Comparison of ENCODE assay signal across 8 mouse cellular contexts in the genomic region with DNA sequence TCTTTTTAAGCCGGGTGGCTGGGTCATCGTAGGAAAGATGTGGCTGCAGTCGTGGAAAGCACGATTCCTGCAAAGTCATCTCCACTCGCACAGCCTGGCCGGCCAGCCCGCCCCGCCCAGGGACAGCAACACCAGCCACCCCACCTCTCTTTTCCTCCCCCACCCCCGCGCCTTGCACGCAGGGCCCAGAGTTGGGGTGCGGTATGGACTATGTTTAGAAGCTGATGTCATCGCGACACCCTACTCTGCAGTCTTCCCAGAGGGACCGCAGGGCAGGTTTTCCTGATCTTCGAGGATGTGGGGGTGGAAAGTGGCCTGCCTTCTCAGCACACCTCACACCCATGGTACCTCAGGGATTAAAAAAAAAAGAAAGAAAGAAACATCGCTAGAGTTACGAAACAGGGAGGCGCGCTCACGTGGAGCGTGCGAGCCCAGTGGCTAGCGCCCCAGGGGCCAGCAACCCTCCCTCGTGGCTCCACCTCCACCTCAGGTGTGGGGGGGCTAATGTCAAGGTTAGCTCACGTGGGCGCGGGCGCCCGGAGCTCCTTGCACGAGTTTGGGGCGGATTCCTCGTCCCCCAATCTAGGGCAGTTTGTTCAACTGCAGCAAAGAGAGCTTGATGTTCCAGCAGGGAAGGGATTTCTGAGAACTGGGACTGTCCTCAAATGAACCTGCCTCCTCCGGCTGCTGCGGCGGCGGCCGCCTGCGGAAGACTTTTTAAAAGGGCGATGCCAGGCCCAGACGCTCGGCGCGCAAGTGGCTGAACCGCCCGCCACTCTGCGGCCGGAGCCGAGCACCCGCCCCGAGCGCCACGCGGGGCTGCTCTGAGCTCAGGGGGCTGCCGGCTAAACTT. TPM values are rescaled to one million over a fixed set of nuclear protein-coding genes. Genes with fewer than 3 reads are reported as not detected.
DNase-seq lines count a peak whose midpoint lies in the region; ATAC-seq lines count a peak whose summit lies in the region.

No protein-coding gene starts in this region.

- peak overlapping the region; percentile 43 for H3K4me3 ChIP-seq in forebrain, embryonic 12.5 days (replicated peaks)
- H3K4me3 ChIP-seq in heart, embryonic 16.5 days (ENCODE audit: low read length) = peak overlapping the region; percentile 59
- peak overlapping the region; percentile 51 for H3K4me3 ChIP-seq in liver, embryonic 15.5 days (replicated peaks)
- peak overlapping the region; percentile 43 for H3K4me3 ChIP-seq in stomach, embryonic 15.5 days (replicated peaks)

- no peaks in the 10 kb centered on the region for H3K36me3 ChIP-seq in forebrain, embryonic 12.5 days (replicated peaks)
- H3K36me3 ChIP-seq in heart, embryonic 16.5 days (ENCODE audit: control insufficient read depth, insufficient read depth) = no peaks in the 10 kb centered on the region
- no peaks in the 10 kb centered on the region for H3K36me3 ChIP-seq in liver, embryonic 15.5 days (replicated peaks)
- H3K36me3 ChIP-seq in stomach, embryonic 15.5 days = no peaks in the 10 kb centered on the region

- peak; percentile 59 for ATAC-seq in CD4-positive, CD25-positive, alpha-beta regulatory T cell, adult 4 months
- peak; percentile 69 for ATAC-seq in forebrain, embryonic 12.5 days (ENCODE audit: low FRiP score)
- ATAC-seq in heart, embryonic 16.5 days (replicated peaks; ENCODE audit: extremely low read depth, insufficient read depth, low FRiP score) = peak; percentile 35
- peak; percentile 32 for ATAC-seq in liver, embryonic 15.5 days (ENCODE audit: insufficient read depth)
- peak; percentile 34 for ATAC-seq in stomach, embryonic 15.5 days (ENCODE audit: insufficient read depth, low FRiP score, low read depth)

- peaks cover 74% of the 10 kb centered on the region for H3K27me3 ChIP-seq in forebrain, embryonic 12.5 days
- H3K27me3 ChIP-seq in heart, embryonic 16.5 days (ENCODE audit: control insufficient read depth, insufficient read depth, low read length) = peaks cover 11% of the 10 kb centered on the region
- peaks cover 72% of the 10 kb centered on the region for H3K27me3 ChIP-seq in liver, embryonic 15.5 days
- peaks cover 6% of the 10 kb centered on the region; the same call in 1 of the 2 replicates for H3K27me3 ChIP-seq in stomach, embryonic 15.5 days (replicated peaks)

- peaks cover 36% of the 10 kb centered on the region for H3K4me1 ChIP-seq in forebrain, embryonic 12.5 days
- peaks cover 21% of the 10 kb centered on the region for H3K4me1 ChIP-seq in heart, embryonic 16.5 days (ENCODE audit: control insufficient read depth, insufficient read depth, low read length)
- peaks cover 39% of the 10 kb centered on the region for H3K4me1 ChIP-seq in liver, embryonic 15.5 days (replicated peaks)
- peaks cover 35% of the 10 kb centered on the region for H3K4me1 ChIP-seq in stomach, embryonic 15.5 days

- DNase-seq in c-Kit-positive CD71-negative TER-119-negative erythroid progenitor cells, embryonic 14.5 days (ENCODE audit: low read depth) = peak; percentile 67
- DNase-seq in kidney, postnatal 25 days = peak; percentile 95 to 99
- DNase-seq in neural tube, embryonic 10.5 days (ENCODE audit: extremely low spot score, low spot score) = peak; percentile 55

- H3K4me2 ChIP-seq in forebrain, embryonic 12.5 days = peak overlapping the region; percentile 84
- peak overlapping the region; percentile 91 for H3K4me2 ChIP-seq in heart, embryonic 16.5 days (ENCODE audit: low read depth, low read length)
- peak overlapping the region; percentile 80 for H3K4me2 ChIP-seq in liver, embryonic 15.5 days
- peak overlapping the region; percentile 93 for H3K4me2 ChIP-seq in stomach, embryonic 15.5 days

- 0 out of 2 replicates have a peak overlapping the region, but pooled peaks have one; percentile 46 for H3K27ac ChIP-seq in forebrain, embryonic 12.5 days
- no peak overlapping the region for H3K27ac ChIP-seq in heart, embryonic 16.5 days (ENCODE audit: low read length)
- no peak overlapping the region for H3K27ac ChIP-seq in liver, embryonic 15.5 days (replicated peaks)
- peak overlapping the region; percentile 91 for H3K27ac ChIP-seq in stomach, embryonic 15.5 days

- WGBS in forebrain, embryonic 12.5 days = under 1% methylated on average over 55 of the region's 55 CpGs
- WGBS in heart, embryonic 16.5 days = under 1% methylated on average over 55 of the region's 55 CpGs
- under 1% methylated on average over 55 of the region's 55 CpGs for WGBS in liver, embryonic 15.5 days (ENCODE audit: insufficient replicate concordance)
- WGBS in stomach, embryonic 15.5 days = under 1% methylated on average over 55 of the region's 55 CpGs

- peak overlapping the region; percentile 54 for H3K9ac ChIP-seq in forebrain, embryonic 12.5 days
- H3K9ac ChIP-seq in heart, embryonic 16.5 days (ENCODE audit: low read length) = peak overlapping the region; percentile 72
- H3K9ac ChIP-seq in liver, embryonic 15.5 days = peak overlapping the region; percentile 32; the same call in 1 of the 2 replicates
- peak overlapping the region; percentile 29; the same call in 1 of the 2 replicates for H3K9ac ChIP-seq in stomach, embryonic 15.5 days

- H3K9me3 ChIP-seq in forebrain, embryonic 12.5 days = no peaks in the 10 kb centered on the region
- H3K9me3 ChIP-seq in heart, embryonic 16.5 days (replicated peaks; ENCODE audit: control insufficient read depth, low read length) = no peaks in the 10 kb centered on the region
- H3K9me3 ChIP-seq in liver, embryonic 15.5 days (replicated peaks) = no peaks in the 10 kb centered on the region
- no peaks in the 10 kb centered on the region for H3K9me3 ChIP-seq in stomach, embryonic 15.5 days

RNA-seq across cellular contexts. Expression of gene Klf9, which starts 5.5 kb away (rescaled TPM):
- polyA plus RNA-seq in CD4-positive, CD25-positive, alpha-beta regulatory T cell, adult 4 months (2017; shearing (Covaris generic)) = 1 to 10 TPM; 3.6 to 4.3 TPM
- polyA plus RNA-seq in forebrain, embryonic 12.5 days (2016; fragmentation: Nextera tagmentation; extraction: Ambion mirVana) = 1.2 and 1.4 TPM in 2 replicates
- 3.8 and 3.9 TPM in 2 replicates for polyA plus RNA-seq in heart, embryonic 16.5 days (2015; fragmentation: Nextera tagmentation; extraction: Ambion mirVana)
- polyA plus RNA-seq in liver, embryonic 15.5 days (2015; fragmentation: Nextera tagmentation; extraction: Ambion mirVana) = 1.1 and 1.3 TPM in 2 replicates
- 6.8 and 8.1 TPM in 2 replicates for polyA plus RNA-seq in stomach, embryonic 15.5 days (2015; fragmentation: Nextera tagmentation; extraction: Ambion mirVana)

Comparison
In these comparisons a context has a peak if more than half of its experiments do, and no peak if none do; other contexts are left out.
1. H3K27ac ChIP-seq: peak in forebrain, embryonic 12.5 days (single experiment) and stomach, embryonic 15.5 days (single experiment); none in heart, embryonic 16.5 days (single experiment) and liver, embryonic 15.5 days (single experiment).
2. Peak in every context shown above with its lines, with median percentiles within 50 percentile points of each other: ATAC-seq, DNase-seq, H3K4me2 ChIP-seq, H3K4me3 ChIP-seq and H3K9ac ChIP-seq.